Mouse (Mus musculus) frontal cortex, postnatal 25 days (tissue): ENCODE measurements around the gene Gm14419.
"Not testable (repeated sequence)": the region's sequence is repeated elsewhere in the genome, so short reads cannot be mapped to it uniquely, and the experiment has no call there.

ENCODE experiments used
- DNase-seq, 2 experiments: peaks; one replicate each; pipeline ENCODE4 v3.0.0; 2022; ENCODE audit warnings: low spot score in 2 of 2

Gene Gm14419

DNA sequence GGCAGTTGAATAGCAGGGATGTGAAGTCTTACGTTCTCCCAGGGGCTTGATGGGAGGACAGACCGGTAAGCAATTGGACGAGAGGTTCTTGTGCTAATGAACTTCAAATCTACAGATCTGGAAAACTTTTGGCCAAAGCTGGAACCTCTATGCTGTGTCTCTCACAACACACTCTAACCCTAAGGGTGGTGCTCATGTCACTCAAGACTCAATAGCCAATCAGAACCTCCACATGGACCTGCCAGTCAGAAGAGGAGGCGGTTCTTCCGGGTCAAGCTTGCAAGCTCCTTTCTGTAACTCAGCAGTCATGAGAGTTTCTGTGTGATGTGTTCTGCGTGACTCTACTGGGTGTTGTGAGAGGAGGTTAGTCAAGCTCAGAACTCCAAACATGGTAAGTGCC is at the start of gene Gm14419:
TSS of gene Gm14419 (plus strand) at position 301 of the 400 bp plus-strand sequence.
- not testable (repeated sequence) for DNase-seq
